Mouse (Mus musculus) urinary bladder, postnatal 36 days (tissue): ENCODE measurements at regions not wholly inside any gene's neighbourhood (a gene's known extent, or its start where the extent isn't known, plus 50 kb on each side); places are given as distances from the start of the nearest gene placed in this dataset.
"Not testable (repeated sequence)": the region's sequence is repeated elsewhere in the genome, so short reads cannot be mapped to it uniquely, and the experiment has no call there.

Experiments used
- DNase-seq, 2 experiments: peaks; one replicate each; pipeline ENCODE4 v3.0.0; 2022; ENCODE audit warnings: low spot score in 2 of 2, mixed read lengths in 1 of 2

DNA sequence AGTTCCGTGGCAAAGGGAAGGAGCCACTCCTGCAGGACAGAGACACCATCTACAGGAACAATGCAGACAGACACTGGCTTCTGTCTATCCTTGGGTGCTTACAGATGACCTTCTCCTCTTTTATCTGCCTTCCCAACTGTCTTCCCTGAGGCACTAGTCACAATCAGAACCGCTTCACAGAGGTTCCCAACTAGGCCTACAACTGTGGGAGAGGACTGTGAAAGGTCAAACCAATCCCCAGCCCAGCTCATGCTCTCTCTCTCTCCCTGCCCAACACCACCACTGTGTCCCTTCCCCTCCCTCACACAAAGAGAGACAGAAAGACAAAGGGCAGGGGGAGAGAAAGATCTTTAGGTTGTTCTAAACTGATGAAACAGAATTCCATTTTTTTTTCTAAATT is 61.3 kb downstream of the Tmem17 start:
- DNase-seq = no peak

DNA sequence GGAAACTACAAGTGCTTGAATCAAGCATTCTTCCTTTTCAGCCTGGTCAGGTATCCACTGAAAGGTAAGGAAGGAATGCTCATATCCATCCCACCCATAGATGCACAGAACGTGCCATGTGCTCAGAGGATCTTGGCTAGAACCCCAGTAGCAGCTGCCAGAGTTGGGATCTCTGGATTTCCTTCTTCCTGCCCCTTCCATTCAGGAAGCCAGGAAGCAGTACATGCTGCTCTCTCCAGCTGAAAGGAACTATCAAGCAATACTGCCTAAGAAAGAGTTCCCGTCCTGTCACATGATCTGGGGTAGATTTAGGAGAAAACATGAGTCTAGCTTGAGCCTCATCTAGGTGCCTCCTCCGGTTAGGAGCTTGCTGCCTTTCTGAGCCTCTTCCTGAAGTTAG is 61.9 kb downstream of the Tmem17 start:
- DNase-seq = no peak

DNA sequence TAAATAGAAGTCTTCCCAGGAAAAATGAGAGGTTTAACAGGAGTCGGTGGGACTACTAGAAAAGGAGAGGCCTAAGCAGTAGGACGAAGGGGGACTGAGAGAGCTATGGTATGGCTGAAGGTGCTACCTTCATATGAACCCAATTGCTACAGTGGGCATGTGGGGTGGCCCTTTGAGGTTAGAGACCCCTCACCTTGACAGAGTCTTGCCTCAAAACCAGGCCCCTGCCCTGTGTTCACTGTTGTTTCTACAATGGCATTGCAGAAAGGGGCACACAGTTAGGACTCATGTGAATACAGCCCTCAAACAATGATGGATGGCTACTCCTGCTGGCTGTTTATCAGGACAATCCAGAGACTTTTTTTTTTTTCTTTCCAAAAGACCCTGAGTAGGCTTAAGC is 62.6 kb downstream of the Tmem17 start:
- no peak for DNase-seq

DNA sequence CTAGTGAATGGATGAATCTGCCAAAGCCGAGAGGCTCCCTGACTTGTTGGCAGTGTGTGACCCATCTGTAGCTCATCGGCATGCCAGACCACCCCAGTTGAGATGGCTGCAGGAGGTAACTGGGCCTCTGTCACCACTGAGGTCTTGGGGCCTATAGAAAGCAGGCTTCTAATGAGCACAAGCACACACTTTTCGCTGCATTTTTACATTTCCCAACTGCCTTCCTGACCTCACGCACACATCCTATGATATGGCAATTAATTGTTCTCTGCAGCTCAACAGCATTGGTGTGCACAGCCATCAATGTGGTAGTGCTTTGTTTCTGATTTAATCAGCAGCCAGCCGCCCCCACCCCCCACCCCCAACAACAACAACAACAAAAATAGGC is 72.2 kb downstream of the Tmem17 start:
- no peak for DNase-seq

DNA sequence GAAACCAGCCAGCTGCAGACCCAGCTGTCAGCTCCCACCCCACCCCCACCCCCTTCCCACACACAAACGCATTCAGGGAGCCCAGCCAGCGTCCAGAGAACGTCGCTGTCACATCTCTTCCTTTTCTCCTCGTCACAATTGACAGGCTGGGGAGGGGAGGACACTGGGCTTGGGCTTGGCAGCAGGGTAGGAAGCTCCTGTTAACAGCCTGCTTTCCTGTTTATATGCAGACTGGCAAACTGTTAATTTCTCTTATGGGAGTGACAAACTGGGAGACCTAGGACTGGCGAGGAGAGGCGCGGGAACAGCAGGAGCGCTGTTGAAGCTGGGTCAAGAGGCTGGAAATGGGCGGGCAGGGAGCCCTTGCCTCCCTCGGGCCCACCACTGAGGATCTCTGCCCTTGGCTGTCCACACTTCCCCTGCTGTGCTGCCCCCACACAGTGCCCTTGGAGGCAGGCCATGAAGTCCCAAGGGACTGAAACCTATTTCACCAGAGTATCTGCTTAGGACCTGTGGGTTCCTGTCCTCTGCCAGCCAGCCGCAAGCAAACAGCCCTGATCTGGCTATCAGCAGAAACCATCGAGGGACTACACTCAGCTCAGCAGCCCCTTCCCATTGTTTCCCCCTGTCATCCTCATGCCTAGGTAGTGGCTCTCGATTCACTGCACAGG is 72.7 kb downstream of the Tmem17 start:
- no peak for DNase-seq

DNA sequence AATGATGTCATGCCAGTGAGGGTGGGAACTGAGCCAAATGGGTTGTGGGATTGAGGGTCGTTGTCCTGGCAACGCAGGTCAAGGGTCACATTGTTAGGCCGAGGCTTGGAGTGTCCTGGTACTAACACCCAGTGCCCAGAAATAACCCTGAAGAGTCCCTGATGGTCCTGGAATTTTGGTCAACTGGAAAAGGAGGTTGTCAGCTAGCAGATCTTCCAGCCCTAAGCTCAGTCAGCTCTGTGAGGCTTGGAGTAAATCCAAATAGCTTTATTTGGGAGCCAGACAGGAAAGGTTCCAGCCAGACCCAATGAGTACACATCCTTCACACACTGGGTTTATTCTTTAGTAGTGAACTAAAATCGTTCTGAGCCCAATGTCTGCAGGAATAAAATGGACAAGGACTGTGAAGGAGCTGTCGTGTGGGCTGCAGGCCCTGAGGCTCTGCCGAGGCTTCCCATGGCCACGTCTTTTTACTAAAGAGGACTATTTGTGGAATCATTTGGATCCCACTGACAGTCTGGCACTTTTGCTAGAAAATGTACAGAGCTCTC is 75.9 kb downstream of the Tmem17 start:
- DNase-seq = no peak

DNA sequence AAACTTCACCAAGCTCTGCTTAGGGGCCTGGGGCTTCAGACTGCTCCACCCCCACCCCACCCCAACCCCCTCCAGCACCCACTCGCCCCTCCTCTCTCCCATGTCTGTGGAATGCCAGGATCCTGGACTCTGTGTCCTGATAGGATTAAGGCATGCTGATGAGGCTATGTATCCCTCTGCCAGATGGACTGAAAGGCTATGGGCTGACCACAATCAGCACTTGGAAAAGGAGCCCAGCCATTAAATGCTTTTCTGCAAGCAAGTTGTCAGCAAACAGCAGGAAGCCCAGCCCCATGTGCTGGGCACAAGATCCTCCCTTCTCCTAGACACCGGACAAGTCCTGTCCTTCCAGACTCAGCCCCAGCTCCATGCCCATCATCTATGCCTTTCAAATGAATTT is 76.7 kb downstream of the Tmem17 start:
- no peak for DNase-seq

DNA sequence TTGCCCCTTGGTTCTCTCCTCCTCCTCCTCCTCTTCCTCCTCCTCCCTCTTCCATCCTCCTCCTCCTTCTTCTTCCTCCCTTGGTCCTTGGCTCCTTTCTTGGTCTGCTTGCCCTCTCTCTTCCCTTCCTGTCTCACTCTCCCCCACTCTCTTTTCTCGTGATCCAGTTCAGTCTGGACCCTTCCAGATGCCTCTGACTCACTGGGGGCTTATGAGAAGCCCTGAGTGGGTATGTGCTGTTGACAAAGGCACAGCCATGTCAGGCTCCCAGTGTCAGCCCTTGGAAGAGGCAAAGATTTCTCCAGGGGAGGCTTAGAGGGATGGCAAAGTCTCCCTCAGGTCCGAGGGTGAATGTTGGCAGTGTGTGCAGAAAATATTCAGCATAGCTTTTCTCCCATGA is 78.0 kb downstream of the Tmem17 start:
- no peak for DNase-seq

DNA sequence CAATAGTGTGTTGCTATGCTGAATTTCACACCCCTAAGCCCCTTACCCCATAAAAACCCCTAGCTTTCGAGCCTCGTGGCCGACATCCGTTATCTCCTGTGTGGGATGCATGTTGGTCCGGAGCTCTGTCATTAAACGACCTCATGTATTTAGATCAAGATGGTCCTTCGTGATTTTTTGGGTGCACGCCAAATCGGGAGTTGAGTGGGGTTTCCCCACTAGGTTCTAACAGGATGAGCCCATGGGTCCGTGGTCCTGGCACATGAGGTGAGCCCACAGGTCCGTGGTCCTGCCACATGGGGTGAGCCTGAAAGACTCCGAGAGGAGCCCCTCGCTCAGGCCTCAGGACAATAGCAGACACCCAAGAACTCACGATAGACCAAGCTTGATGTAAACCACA is 79.2 kb downstream of the Tmem17 start:
- not testable (repeated sequence) for DNase-seq

DNA sequence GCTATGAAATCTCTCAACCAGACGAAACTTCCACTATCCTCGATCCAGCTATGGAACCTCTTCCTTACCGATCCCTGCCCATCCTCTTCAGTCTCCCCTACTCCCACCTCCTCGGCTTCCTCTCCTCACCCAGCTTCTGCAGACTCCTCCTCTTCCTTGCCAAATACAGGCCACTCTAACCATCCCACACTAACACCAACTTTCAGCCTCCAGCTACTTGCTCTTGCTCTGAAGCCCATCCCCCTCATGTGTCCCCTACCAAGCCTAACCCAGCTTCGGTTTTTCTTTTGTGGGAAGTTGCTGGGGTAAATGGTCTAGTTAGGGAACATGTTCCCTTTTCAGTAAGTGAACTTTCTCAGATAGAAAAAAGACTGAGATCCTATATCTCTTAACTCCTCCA is 80.8 kb downstream of the Tmem17 start:
- no peak for DNase-seq

DNA sequence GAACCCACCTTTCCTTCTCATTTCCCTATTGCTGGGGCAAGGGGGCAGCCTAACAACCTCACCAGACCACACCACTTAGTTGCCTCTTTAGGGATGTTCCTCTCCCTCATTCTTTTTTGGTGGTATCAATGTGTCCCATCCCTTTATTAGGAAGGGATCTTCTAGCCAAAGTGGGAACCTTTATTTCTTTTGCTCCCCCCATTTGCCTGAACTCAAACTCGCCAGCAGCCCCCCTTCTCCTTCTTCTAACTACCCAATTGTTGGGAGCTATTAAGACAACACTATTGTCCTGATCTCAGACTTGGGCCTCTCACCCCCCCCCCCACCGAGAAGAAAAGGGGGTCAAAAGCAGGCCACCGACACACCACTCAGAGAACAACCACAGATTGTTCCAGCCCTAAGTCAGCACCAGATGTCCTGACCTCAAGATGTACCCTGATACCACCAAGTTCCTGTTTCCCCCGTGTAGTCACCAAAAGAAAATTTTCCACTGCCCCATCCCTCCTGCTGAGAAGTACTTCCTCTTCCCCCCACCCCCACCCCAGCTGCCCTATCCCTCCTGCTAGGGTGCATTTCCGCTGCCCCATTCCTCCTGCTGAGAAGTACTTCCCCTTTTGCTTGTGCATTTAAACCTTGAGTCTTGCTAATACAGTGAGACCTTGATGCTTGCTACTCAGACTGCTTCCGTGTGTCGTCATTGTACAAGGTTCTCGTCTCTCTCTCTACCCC is 84.4 kb downstream of the Tmem17 start:
- DNase-seq = no peak

DNA sequence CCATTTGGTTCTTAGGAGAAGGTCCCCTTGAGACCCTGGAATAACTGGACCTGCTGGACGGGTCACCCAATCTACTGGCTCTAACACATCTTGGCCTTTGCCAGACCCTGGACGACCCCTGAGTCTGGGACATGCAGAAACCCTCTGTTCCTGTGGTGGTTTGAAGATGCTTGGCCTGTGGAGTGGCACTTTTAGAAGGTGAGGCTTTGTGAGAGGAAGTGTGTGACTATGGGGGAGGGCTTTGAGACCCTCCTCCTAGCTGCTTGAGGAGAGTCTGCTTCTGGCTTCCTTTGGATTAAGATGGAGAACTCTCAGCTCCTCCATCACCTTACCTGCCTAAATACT is 84.9 kb downstream of the Tmem17 start:
- no peak for DNase-seq

DNA sequence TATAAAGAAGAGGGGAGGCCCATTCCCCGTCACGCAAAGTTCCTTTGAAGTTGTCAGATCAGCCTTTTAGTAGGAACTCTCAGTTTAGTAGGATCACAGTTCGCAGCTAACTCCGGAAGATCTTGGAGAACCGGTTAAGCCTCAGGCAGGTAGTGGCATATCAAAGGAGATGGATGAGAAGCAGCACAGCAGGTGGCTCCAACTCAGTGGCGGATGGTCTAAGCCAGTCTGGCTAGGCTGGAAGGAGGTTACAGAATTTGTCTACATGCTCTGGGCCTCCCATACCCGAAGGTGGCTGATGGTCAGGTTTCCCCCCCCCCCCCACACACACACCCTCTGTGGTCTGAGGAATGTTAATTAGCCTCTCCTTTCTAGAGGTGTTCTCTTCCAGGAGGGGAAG is 88.5 kb downstream of the Tmem17 start:
- DNase-seq = no peak

DNA sequence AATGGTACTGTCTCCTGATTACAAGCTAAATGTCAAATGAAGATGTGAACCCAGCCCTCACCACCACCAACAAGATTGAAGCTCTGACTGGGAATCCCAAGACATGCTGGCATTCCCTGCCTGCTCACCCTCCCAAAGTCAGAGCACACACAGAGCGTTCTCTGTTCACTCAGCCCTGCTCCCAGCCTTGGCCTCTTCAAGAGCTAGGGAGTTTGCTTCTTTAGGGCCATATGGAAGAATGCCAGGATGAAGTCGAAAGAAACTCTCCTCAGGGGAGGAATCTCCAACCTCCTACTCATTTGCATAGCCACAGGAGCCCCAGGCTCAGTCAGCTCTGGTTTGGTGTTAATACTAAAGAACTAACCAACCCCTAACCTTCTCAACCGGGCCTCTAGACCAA is 90.1 kb downstream of the Tmem17 start:
- no peak for DNase-seq

DNA sequence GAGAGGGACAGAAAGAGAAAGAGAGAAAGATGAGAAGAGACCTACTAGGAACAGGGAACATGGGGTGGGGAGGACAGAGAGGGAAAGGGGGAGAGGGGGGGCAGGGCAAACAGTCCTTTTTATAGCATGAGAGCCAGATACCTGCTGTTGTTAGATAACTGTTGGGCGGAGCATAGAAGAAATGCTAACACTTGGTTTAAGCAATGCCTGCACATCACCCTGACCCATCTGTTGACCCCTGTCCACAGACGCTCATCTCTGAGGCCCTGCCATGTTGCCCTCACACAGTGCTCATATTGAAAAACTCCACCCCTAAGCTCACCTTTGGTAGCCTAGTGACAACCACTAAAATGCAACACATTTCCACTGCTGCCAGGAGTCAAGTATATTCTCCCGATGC is 90.7 kb downstream of the Tmem17 start:
- no peak for DNase-seq

DNA sequence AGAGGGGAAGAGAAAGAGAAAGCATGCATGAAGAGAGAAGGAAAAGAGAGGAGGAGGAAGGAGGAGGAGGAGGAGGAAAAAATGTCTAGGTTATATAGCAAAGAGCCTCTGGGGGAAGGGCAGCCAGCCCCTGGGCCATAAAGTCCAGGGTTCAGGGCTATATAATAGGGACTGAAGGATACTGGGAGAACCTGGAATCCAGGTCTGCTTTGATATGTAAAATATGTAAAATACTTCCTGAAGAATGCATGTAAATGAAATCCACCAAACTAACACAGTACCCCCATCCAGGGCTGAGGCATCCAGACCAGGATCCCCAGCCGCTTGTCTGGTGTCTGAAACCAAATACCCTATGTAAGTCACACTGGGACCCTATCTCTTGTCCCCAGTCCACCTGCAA is 91.5 kb downstream of the Tmem17 start:
- DNase-seq = no peak

DNA sequence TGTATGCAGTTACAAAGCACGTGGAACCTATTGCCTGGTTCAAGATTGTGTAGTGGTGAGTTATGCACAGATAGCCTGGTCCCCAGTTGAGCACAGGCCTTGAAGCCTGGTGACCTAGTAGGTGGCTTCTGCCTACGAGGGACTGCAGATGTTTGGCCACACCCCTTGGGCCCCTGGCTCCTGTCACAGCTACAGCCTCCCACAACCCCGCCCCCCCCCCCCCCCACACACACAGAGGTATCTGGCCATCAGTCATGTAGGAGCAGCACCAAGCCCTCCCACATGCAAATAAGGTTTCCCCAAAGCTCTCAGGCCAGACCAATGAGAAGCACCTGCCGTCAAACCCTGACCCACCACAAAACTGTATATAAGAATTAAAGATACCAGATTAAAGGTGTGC is 94.5 kb downstream of the Tmem17 start:
- no peak for DNase-seq

DNA sequence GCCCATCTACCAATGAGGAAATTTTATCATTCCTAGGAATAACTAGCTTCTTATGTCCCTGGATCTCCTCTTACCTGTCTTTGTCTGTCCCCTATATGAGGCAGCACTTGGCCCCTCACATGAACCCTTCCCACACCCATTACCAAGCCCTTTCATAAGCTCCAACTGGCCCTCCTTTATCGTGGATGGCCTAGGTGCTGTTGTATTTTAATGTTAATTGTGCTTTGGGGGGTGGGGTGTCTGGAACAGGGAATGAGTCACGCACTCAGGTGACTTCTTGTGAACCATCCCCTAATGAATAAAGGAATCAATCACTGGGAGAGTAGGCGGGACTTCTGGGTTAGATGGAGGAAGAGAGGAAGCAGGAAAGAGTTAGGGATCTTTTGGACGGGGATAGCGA is 95.8 kb downstream of the Tmem17 start:
- no peak for DNase-seq

DNA sequence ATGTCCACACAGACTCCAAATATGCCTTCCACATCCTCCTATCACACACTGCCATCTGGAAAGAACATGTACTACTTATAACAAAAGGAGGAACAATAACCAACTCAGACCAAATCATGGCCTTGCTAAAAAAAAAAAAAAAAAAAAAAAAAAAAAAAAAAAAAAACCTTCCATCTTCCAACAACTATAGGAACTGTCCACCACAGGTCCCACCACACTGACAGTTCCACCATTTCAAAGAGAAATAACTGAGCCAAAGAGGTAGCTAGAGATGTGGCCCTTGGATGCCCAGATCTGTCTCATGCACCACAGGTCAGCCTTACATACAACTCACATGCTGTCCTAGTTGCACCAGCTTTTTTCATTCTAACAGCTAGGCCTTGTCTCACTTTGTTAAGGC is 97.1 kb downstream of the Tmem17 start:
- no peak for DNase-seq

DNA sequence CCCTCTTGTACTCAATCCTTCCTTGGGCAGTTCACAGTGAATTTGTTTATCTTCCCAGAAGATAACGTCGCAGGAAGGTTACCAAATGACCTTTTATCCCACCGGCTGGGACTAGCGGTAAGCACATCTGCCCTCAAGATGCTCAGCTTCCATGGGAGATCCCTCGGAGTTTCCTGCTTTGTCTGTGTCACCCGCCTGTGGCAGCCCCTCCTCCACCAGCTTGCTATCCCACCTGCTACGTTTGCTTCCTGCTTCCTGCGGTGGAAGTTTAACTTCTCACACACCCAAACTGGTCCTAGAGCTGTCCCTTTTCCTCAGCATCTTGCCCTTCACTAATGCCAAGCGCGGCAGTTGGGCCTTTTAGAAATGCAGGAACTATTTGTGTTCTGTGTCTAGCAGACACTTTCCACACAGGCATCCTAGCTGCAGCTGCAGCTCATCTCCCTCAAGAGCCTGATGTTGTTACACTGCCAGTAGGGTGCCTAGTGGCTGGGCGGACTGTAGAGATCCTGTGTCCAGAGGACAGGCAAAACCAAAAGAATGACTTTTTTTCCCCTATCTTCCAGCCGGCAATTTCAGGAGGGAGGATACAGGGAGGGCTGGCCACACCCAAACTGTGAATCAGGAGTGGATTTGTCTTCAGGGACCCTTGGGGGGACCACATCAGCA is 98.7 kb downstream of the Tmem17 start:
- no peak for DNase-seq

DNA sequence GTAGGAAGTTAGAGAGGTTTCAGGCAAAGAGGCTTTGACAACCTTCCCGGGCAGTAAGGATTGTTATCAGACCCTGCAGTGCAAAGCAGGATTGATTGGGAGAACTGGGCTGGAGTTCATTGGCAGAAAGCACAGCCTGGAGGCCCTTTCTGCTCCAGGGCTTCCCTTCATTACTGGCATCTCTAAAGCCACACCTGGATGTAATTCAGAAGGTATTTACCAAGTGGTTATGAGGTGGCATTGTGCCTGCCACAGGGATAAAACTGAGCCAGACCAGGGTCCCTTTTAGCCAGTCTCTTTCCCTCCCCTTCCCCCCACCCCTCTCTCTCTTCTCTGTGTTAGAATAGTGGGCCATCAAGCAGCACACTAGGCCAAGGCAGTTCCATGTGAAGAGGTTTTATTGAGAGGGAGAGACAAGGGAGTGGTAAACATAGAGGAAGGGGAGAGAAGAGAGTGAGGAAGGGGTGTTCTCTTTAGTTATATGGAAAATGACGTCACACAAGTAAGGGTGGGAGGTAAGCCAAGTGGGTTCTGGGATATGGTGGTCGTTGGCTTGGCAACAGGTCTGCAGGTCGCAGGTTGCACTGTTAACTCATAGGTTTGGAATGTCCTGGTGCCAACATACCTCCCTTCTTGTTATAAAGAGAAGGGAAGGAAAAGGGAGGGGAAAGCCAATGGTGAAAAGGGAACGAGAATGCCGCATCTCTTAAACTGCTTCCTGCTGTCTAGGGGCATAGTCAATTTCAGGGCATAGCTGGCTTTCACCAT is 99.4 kb downstream of the Tmem17 start:
- DNase-seq = no peak

DNA sequence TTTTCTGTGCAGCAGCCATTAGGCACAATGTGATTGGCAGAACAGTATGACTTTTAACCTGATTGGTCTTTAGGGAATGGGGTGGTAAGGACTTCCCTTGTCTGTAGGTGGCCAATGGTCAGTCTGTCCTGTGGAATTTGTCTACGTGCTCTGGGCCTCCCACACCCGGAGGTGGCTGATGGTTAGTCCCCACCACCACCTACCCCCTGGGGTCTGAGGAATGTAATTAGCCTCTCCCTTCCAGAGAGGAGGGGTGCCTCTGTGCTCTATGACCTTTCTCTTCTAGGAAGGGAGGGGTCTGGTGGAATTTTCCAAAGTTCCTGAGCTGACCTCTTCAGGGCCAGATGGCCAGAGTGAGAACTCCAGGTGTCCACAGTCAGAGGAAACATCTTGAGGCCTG is 101.6 kb downstream of the Tmem17 start:
- DNase-seq = no peak
